In the genomic region with DNA sequence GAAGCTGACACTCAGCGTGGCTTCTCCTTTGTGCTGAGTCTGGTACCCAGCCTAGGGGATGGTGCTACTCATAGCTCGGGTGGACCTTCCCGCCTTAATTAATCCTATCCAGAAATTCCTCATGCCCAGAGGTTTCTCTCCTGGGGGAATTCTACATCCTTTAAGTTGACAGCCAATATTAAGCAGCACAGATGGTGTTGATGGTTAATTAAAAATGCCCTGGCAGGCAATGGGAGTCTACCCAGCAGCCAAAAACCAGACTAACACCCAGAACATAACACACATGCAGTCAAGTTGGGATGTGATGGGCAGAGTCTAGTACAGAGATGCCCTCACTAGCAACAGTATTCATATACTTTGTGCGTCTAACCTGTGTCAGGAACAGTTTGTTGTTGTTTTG, we compare ENCODE assay signal across 15 mouse cellular contexts.
"Had no signal": no experiment of that assay in that cellular context is flagged by ENCODE, and none has a peak within 500 bp of the region (broad histone marks: within the 10 kb centered on the region; RNA-seq: fewer than 3 reads in every experiment).

No protein-coding gene starts in this region.

- H3K4me1 ChIP-seq: neural tube, embryonic 13.5 days; neural tube, embryonic 15.5 days; stomach, embryonic 15.5 days had no signal

- H3K9ac ChIP-seq: neural tube, embryonic 13.5 days; neural tube, embryonic 15.5 days; stomach, embryonic 15.5 days had no signal

- H3K4me2 ChIP-seq: neural tube, embryonic 13.5 days; neural tube, embryonic 15.5 days; stomach, embryonic 15.5 days had no signal

- H3K27ac ChIP-seq: neural tube, embryonic 13.5 days; neural tube, embryonic 15.5 days; stomach, embryonic 15.5 days had no signal

- H3K27me3 ChIP-seq: neural tube, embryonic 13.5 days; neural tube, embryonic 15.5 days; stomach, embryonic 15.5 days had no signal

- H3K36me3 ChIP-seq: neural tube, embryonic 13.5 days; neural tube, embryonic 15.5 days; stomach, embryonic 15.5 days had no signal

- H3K4me3 ChIP-seq: neural tube, embryonic 13.5 days; neural tube, embryonic 15.5 days; stomach, embryonic 15.5 days had no signal

- DNase-seq: retina, postnatal 1 day; right cerebral cortex, adult 18-20 months; right cerebral cortex, postnatal 14 days; right cerebral cortex, postnatal 25 days; right cerebral cortex, postnatal 4 days; spleen, adult 18-20 months; thymus, adult 18-20 months; thymus, adult 2 months; thymus, postnatal 14 days; thymus, postnatal 25 days; thymus, postnatal 36 days; thymus, postnatal 4 days had no signal

- H3K9me3 ChIP-seq: neural tube, embryonic 13.5 days; neural tube, embryonic 15.5 days; stomach, embryonic 15.5 days had no signal
